Mouse (Mus musculus): ENCODE results near the gene Tnfsf10.

Tnfsf10 gene

GRCm38 (mm10) chr3:27370125-27370524 is 53.3 kb downstream of the Tnfsf10 start:
- DNase-seq (ENCODE audit: inconsistent age in 2 of 2, low spot score in 1 of 2), result peak in 1 of 2 experiments; percentile 50

- no peak for DNase-seq (ENCODE audit: inconsistent age in 2 of 2, low spot score in 1 of 2)
Observed at GRCm38 (mm10) chr3:27370582-27371275, 53.9 kb downstream of the Tnfsf10 start.

DNA sequence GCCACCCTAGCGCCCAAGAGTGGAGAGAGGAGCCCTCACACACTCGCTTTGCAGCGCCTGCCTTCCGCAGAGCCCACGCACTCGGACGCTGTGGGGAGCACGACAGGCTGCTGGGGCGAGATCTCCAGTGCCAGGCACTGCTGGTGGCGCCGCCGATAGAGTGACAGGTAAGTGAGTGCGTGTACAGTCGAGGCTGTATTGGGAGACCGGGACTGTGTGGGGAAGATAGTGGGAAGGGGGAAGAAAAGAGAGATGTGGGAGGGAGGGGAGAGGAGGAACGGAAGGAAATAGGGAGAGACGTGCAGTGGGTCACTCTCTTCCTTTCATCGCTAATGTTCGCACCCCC is 54.4 kb downstream of the Tnfsf10 start, which contains the start of gene Ghsr:
Ghsr (plus strand) TSS at position 76 of the 346 bp plus-strand sequence.
- no peak for DNase-seq (ENCODE audit: inconsistent age in 2 of 2, low spot score in 1 of 2)

DNA sequence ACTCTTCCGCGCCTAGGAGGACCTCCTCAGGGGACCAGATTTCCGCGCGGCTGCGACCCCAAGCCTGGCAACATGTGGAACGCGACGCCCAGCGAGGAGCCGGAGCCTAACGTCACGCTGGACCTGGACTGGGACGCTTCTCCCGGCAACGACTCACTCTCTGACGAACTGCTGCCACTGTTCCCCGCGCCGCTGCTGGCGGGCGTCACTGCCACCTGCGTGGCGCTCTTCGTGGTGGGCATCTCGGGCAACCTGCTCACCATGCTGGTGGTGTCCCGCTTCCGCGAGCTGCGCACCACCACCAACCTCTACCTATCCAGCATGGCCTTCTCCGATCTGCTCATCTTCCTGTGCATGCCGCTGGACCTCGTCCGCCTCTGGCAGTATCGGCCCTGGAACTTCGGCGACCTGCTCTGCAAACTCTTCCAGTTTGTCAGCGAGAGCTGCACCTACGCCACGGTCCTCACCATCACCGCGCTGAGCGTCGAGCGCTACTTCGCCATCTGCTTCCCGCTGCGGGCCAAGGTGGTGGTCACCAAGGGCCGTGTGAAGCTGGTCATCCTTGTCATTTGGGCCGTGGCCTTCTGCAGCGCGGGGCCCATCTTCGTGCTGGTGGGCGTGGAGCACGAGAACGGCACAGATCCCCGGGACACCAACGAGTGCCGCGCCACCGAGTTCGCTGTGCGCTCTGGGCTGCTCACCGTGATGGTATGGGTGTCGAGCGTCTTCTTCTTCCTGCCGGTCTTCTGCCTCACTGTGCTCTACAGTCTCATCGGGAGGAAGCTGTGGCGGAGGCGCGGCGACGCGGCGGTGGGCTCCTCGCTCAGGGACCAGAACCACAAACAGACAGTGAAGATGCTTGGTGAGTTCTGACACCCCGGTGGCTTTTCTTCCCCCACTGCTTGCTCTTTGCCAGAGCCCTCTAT is 55.2 kb downstream of the Tnfsf10 start:
- no peak for DNase-seq (ENCODE audit: inconsistent age in 2 of 2, low spot score in 1 of 2)

DNA sequence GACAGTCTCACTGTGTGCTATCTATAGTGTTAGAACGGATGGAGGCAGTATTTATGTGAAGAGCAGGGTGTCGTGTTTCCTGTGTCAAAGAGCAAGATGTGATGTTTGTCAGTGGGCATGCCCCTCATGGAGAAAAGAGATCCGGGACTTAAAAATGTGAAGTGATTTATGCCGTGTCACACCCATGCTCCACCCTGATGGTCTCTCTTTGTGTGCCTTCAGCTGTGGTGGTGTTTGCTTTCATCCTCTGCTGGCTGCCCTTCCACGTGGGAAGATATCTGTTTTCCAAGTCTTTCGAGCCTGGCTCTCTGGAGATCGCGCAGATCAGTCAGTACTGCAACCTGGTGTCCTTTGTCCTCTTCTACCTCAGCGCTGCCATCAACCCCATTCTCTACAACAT is 57.6 kb downstream of the Tnfsf10 start:
- no peak for DNase-seq (ENCODE audit: inconsistent age in 2 of 2, low spot score in 1 of 2)

DNA sequence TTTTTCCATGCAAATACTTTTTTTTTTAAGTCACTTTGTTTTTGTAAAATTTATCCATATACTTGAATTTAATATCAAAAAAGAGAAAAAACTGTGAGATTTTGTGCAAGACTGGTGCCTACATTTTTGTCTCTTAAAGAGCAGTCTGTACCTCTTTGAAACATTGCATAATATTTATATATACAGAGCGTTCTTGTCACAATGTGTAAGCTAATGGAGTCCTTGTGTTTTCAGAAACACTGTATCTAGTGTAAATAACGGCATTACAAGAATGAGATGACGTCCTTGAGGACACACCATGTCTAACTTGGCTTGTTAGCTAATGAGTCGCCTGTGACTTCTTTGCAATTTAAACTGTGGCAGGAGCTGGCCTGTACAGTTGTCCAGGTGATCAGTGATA is 61.1 kb downstream of the Tnfsf10 start:
- DNase-seq (ENCODE audit: inconsistent age in 2 of 2, low spot score in 1 of 2), result no peak

DNA sequence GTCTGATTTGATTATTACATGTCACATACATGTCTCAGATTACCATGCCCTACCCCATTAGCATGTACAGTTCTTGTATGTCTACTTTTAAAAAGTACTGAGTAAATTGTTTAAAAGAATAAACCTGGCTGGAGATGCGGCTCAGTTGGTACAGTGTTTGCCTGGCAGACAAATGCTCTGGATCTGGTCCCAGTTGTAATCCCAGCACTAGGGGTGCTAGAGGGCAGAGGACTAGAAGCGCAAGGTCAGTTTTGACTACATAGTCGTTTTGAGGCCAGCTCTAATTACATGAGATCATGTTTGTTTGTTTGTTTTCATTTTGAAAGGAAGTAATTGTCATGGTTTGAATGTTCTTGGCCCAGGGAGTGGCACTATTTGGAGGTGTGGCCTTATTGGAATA is 68.0 kb downstream of the Tnfsf10 start:
- no peak for DNase-seq (ENCODE audit: inconsistent age in 2 of 2, low spot score in 1 of 2)

DNA sequence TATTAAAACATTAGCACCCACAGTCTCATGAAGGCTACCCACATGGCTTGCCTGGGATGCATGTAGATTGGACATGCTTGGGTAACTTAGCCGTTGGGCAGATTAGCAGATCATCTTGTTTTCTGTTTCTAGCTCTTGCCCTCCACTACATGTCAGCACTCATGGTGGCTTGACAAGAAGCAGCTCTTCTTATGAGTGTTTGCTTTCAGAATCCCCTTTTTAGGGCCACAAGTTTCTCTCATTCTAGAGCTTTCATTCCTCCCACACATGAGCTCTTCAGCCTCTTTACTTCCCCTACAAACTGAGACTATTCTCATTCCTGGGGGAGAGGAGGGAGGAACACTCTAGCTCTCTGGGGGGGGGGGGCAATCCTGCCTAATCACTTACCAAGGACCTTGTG is 73.1 kb downstream of the Tnfsf10 start:
- no peak for DNase-seq (ENCODE audit: inconsistent age in 2 of 2, low spot score in 1 of 2)

Measured in adrenal gland, adult (tissue).